Mouse (Mus musculus): ENCODE data around the gene G430095P16Rik.

G430095P16Rik gene

GRCm38 (mm10) chr8:84772628-84773027 is 49.8 kb downstream of the G430095P16Rik start:
- DNase-seq: no peak

GRCm38 (mm10) chr8:84773304-84773703 is 50.5 kb downstream of the G430095P16Rik start:
- no peak for DNase-seq

GRCm38 (mm10) chr8:84773833-84774232 is 51.0 kb downstream of the G430095P16Rik start:
- peak; percentile 75 to 81 for DNase-seq

GRCm38 (mm10) chr8:84774473-84774911 is 51.7 kb downstream of the G430095P16Rik start:
- DNase-seq: peak in 1 of 2 experiments; percentile 61

GRCm38 (mm10) chr8:84775105-84775591 is 52.3 kb downstream of the G430095P16Rik start:
- DNase-seq: no peak

- no peak for DNase-seq
Observed at GRCm38 (mm10) chr8:84775621-84776113, 52.9 kb downstream of the G430095P16Rik start.
